35 mouse cellular contexts compared by ENCODE assay signal in the genomic region with DNA sequence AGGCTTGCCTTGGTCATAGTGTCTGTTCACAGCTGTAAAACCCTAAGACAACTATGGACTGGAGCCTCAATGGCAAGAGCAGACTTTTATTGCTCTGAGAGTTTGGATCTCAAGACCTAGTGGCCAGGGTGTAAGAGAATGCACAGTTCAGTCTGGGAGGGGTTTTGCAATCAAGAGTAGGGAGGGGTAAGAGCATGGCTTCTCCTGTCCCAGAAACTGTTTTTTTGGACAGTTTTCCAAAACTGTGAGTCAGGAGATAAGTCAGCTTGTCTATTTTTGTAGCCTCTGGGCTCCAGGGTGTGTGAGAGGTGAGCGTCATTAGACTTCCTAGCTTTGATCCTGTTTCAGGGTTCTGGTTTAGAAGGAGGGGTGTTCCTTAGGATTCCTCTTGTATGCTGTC. TPM values are rescaled to one million over a fixed set of nuclear protein-coding genes. Genes with fewer than 3 reads are reported as not detected.
A peak's percentile ranks its signal among the peaks of the same experiment; 100 is the strongest.
DNase-seq lines count a peak whose midpoint lies in the region; ATAC-seq and TF ChIP-seq lines count a peak whose summit lies in the region.
"Had no signal": no experiment of that assay in that cellular context is flagged by ENCODE, and none has a peak within 500 bp of the region (broad histone marks: within the 10 kb centered on the region; RNA-seq: fewer than 3 reads in every experiment).

No protein-coding gene starts in this region.

- no peaks in the 10 kb centered on the region for H3K36me3 ChIP-seq in liver, embryonic 16.5 days (ENCODE audit: control insufficient read depth, insufficient read depth)
- no peaks in the 10 kb centered on the region for H3K36me3 ChIP-seq in hindbrain, postnatal 0 days (ENCODE audit: insufficient read depth, low read length)
- H3K36me3 ChIP-seq: embryonic facial prominence, embryonic 10.5 days; forebrain, embryonic 10.5 days; heart, embryonic 10.5 days; midbrain, embryonic 10.5 days; stomach, embryonic 15.5 days had no signal

- H3K9me3 ChIP-seq in liver, embryonic 16.5 days (replicated peaks; ENCODE audit: control insufficient read depth, low read length): no peaks in the 10 kb centered on the region
- no peaks in the 10 kb centered on the region for H3K9me3 ChIP-seq in hindbrain, postnatal 0 days (ENCODE audit: low read length)
- H3K9me3 ChIP-seq: embryonic facial prominence, embryonic 10.5 days; forebrain, embryonic 10.5 days; heart, embryonic 10.5 days; midbrain, embryonic 10.5 days; stomach, embryonic 15.5 days had no signal

- no peak overlapping the region for H3K4me3 ChIP-seq in liver, embryonic 16.5 days (ENCODE audit: low read depth, low read length)
- no peak overlapping the region for H3K4me3 ChIP-seq in hindbrain, postnatal 0 days (ENCODE audit: low read length)
- H3K4me3 ChIP-seq: embryonic facial prominence, embryonic 10.5 days; forebrain, embryonic 10.5 days; heart, embryonic 10.5 days; midbrain, embryonic 10.5 days; stomach, embryonic 15.5 days had no signal

- no peak for ATAC-seq in liver, embryonic 16.5 days (ENCODE audit: low read depth)
- no peak for ATAC-seq in hindbrain, postnatal 0 days
- ATAC-seq: forebrain, postnatal 0 days; hindbrain, embryonic 16.5 days; intestine, embryonic 16.5 days; midbrain, embryonic 16.5 days had no signal

- no peak for TF ChIP-seq CTCF in hindbrain, postnatal 0 days (IDR thresholded peaks at IDR 0.05; ENCODE audit: low read depth)

- no peaks in the 10 kb centered on the region for H3K27me3 ChIP-seq in liver, embryonic 16.5 days (ENCODE audit: control insufficient read depth, insufficient read depth, low read depth, low read length)
- H3K27me3 ChIP-seq in hindbrain, postnatal 0 days (ENCODE audit: insufficient read depth, low read length): no peaks in the 10 kb centered on the region
- H3K27me3 ChIP-seq: stomach, embryonic 15.5 days had no signal

- H3K4me1 ChIP-seq in liver, embryonic 16.5 days (ENCODE audit: control insufficient read depth, low read depth, low read length): peaks cover 38% of the 10 kb centered on the region
- 0 out of 2 replicates have a peak, but pooled peaks cover 4% of the 10 kb centered on the region for H3K4me1 ChIP-seq in hindbrain, postnatal 0 days (ENCODE audit: insufficient read depth, low read length)
- H3K4me1 ChIP-seq: stomach, embryonic 15.5 days had no signal

- H3K27ac ChIP-seq in liver, embryonic 16.5 days (ENCODE audit: low read length): peak overlapping the region; percentile 1; the same call in 1 of the 2 replicates
- no peak overlapping the region for H3K27ac ChIP-seq in hindbrain, postnatal 0 days
- H3K27ac ChIP-seq: embryonic facial prominence, embryonic 10.5 days; forebrain, embryonic 10.5 days; heart, embryonic 10.5 days; midbrain, embryonic 10.5 days; stomach, embryonic 15.5 days had no signal

- peak; percentile 8 for DNase-seq in adrenal gland, postnatal 14 days
- DNase-seq in adrenal gland, postnatal 25 days: no peak
- peak; percentile 36 for DNase-seq in 3134 (ENCODE audit: extremely low read depth, insufficient read length, low spot score)
- DNase-seq in NIH3T3 (ENCODE audit: low read depth): peak; percentile 76
- DNase-seq in left cerebral cortex, adult 8-10 months (ENCODE audit: low spot score in 2 of 2): no peak
- DNase-seq in hindbrain, postnatal 0 days (ENCODE audit: low spot score): no peak
- DNase-seq: B cell, adult 2 months; cerebellum, adult 9-11 months; forebrain, postnatal 0 days; gastrocnemius, postnatal 36 days; kidney, adult 9 months; kidney, postnatal 14 days; lung, adult 18-20 months; lung, postnatal 10 days; right cerebral cortex, postnatal 4 days; thymus, postnatal 36 days had no signal

- no peak overlapping the region for H3K9ac ChIP-seq in liver, embryonic 16.5 days (ENCODE audit: low read depth, low read length)
- H3K9ac ChIP-seq in hindbrain, postnatal 0 days (replicated peaks; ENCODE audit: low read length): no peak overlapping the region
- H3K9ac ChIP-seq: forebrain, postnatal 0 days; stomach, embryonic 15.5 days had no signal

- WGBS in liver, embryonic 16.5 days (ENCODE audit: insufficient replicate concordance): 62% methylated on average over 1 of the region's 1 CpGs
- 100% methylated on average over 1 of the region's 1 CpGs for WGBS in hindbrain, postnatal 0 days

- H3K4me2 ChIP-seq in liver, embryonic 16.5 days (ENCODE audit: low read depth, low read length): no peak overlapping the region
- no peak overlapping the region for H3K4me2 ChIP-seq in hindbrain, postnatal 0 days (ENCODE audit: low read depth, low read length)
- H3K4me2 ChIP-seq: stomach, embryonic 15.5 days had no signal

RNA-seq across cellular contexts. Expression of gene Esyt2, which starts 2.5 kb away (rescaled TPM):
- 55.1 and 62.1 TPM in 2 replicates for total RNA-seq in adrenal gland, postnatal 14 days (2021)
- total RNA-seq in adrenal gland, postnatal 25 days (2021): 60.9 and 71.7 TPM in 2 replicates
- 9.4 TPM in 2 replicates for polyA plus RNA-seq in liver, embryonic 16.5 days (2015; fragmentation: Nextera tagmentation; extraction: Ambion mirVana)
- total RNA-seq in left cerebral cortex, adult 8-10 months (2022): 10 to 100 TPM; 57.4 to 67.5 (median 61.3) TPM
- total RNA-seq in hindbrain, postnatal 0 days (2014; rRNA removed): 33.9 and 36.7 TPM in 2 replicates
- 8.6 and 8.9 TPM in 2 replicates for polyA plus RNA-seq in hindbrain, postnatal 0 days (2015; fragmentation: Nextera tagmentation; extraction: Ambion mirVana)

RNA-seq across cellular contexts. Expression of gene Gm11027, which starts 3.4 kb away (rescaled TPM):
- total RNA-seq in adrenal gland, postnatal 14 days (2021): not detected in 2 replicates
- not detected in 2 replicates for total RNA-seq in adrenal gland, postnatal 25 days (2021)
- polyA plus RNA-seq in liver, embryonic 16.5 days (2015; fragmentation: Nextera tagmentation; extraction: Ambion mirVana): not detected in 2 replicates
- total RNA-seq in left cerebral cortex, adult 8-10 months (2022): not detected
- not detected in 2 replicates for total RNA-seq in hindbrain, postnatal 0 days (2014; rRNA removed)
- polyA plus RNA-seq in hindbrain, postnatal 0 days (2015; fragmentation: Nextera tagmentation; extraction: Ambion mirVana): not detected in 2 replicates
- total RNA-seq: common myeloid progenitor, adult 5-6 weeks; forebrain, postnatal 0 days; gastrocnemius, adult 18-20 months; gastrocnemius, postnatal 36 days; hematopoietic stem cell, adult 5-6 weeks; layer of hippocampus, adult 18-20 months; layer of hippocampus, postnatal 14 days; left cerebral cortex, postnatal 10 days had no signal
- polyA plus RNA-seq: brain, embryonic 14.5 days; embryonic facial prominence, embryonic 10.5 days; forebrain, embryonic 10.5 days; forebrain, postnatal 0 days; heart, embryonic 10.5 days; heart, embryonic 16.5 days; hindbrain, embryonic 16.5 days; intestine, embryonic 16.5 days; limb, embryonic 11.5 days; midbrain, embryonic 10.5 days; midbrain, embryonic 16.5 days; neural tube, embryonic 14.5 days; stomach, embryonic 15.5 days had no signal

RNA-seq across cellular contexts. Expression of gene Wdr60, which starts 15.7 kb away (rescaled TPM):
- total RNA-seq in adrenal gland, postnatal 14 days (2021): 10.1 and 13.1 TPM in 2 replicates
- total RNA-seq in adrenal gland, postnatal 25 days (2021): 11.4 and 14.1 TPM in 2 replicates
- polyA plus RNA-seq in liver, embryonic 16.5 days (2015; fragmentation: Nextera tagmentation; extraction: Ambion mirVana): 2.8 and 3.0 TPM in 2 replicates
- 10 to 100 TPM; 14.2 to 22.9 (median 17.9) TPM for total RNA-seq in left cerebral cortex, adult 8-10 months (2022)
- total RNA-seq in hindbrain, postnatal 0 days (2014; rRNA removed): 6.7 and 8.4 TPM in 2 replicates
- 16.8 and 17.7 TPM in 2 replicates for polyA plus RNA-seq in hindbrain, postnatal 0 days (2015; fragmentation: Nextera tagmentation; extraction: Ambion mirVana)

Comparison
In these comparisons a context has a peak if more than half of its experiments do, and no peak if none do; other contexts are left out.
1. DNase-seq: peak in adrenal gland, postnatal 14 days (single experiment), 3134 (single experiment) and NIH3T3 (single experiment); none in adrenal gland, postnatal 25 days (single experiment), left cerebral cortex, adult 8-10 months (0 of 2) and hindbrain, postnatal 0 days (single experiment).